Mouse (Mus musculus) kidney, embryonic 16.5 days (tissue): ENCODE measurements at regions not wholly inside any gene's neighbourhood (a gene's known extent, or its start where the extent isn't known, plus 50 kb on each side); places are given as distances from the start of the nearest gene placed in this dataset.

ENCODE experiments used
- ATAC-seq: fragments of 200-750 bp; cut with Nextera tagmentation; 2 replicates; pipeline ENCODE4 v1.8.0; 2017; ENCODE audit warnings: moderate TSS enrichment; ENCODE audit not compliant: low FRiP score, low TSS enrichment
- H3K27ac ChIP-seq: fragments of 300-500 bp; sonication (generic); 2 replicates; pipeline ENCODE4 v1.5.1; 2014; ENCODE audit warnings: low read length
- H3K27me3 ChIP-seq: fragments of 300-500 bp; sonication (generic); 2 replicates; pipeline ENCODE4 v1.6.1; 2014; ENCODE audit warnings: low read length, control low read depth, mixed read lengths; ENCODE audit not compliant: insufficient read depth
- H3K36me3 ChIP-seq: fragments of 300-500 bp; sonication (generic); 2 replicates; pipeline ENCODE4 v1.6.1; 2014; ENCODE audit warnings: low read length, control low read depth, mixed read lengths; ENCODE audit not compliant: insufficient read depth
- H3K4me1 ChIP-seq: fragments of 300-500 bp; sonication (generic); 2 replicates; pipeline ENCODE4 v1.6.1; 2014; ENCODE audit warnings: low read length, control low read depth, mixed read lengths; ENCODE audit not compliant: insufficient read depth
- H3K4me2 ChIP-seq: fragments of 300-500 bp; sonication (generic); replicated peaks from 2 replicates; pipeline ENCODE4 v1.6.1; 2014; ENCODE audit warnings: low read depth, low read length
- H3K4me3 ChIP-seq: fragments of 300-500 bp; sonication (generic); 2 replicates; pipeline ENCODE4 v1.5.1; 2014; ENCODE audit warnings: mild to moderate bottlenecking, low read length
- H3K9ac ChIP-seq: fragments of 300-500 bp; sonication (generic); replicated peaks from 2 replicates; pipeline ENCODE4 v1.6.1; 2014; ENCODE audit warnings: low read length
- H3K9me3 ChIP-seq: fragments of 300-500 bp; sonication (generic); 2 replicates; pipeline ENCODE4 v1.6.1; 2016; ENCODE audit warnings: low read length, control low read depth
- WGBS: fragments of 180-500 bp; shearing (Covaris S2); extraction: QIAGEN DNeasy Blood & Tissue Kit; methylation state at CpG from one replicate; pipeline ENCODE4 v1.1.7; 2014; 5-methylcytosine and 5-hydroxymethylcytosine counted together

DNA sequence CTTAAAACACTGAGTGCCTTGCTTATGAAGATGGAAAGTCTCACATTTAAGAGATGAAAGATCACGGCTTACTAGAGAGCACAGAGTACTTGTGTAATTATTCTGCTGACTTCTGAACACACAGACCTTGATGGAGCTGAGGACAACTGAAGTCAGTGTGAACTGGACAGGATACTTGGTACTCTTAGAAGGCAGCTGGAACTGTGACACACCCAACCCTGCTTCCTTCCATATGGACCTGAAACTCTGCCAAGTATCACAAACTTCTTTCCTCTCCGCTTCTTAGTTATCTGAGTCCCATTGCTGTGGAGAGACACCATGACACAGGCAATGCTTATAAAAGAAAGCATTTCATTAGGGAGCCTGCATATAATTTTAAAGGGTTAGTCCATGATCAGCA lies 365.3 kb downstream of the Cbln4 start:
- H3K27ac ChIP-seq: no peak overlapping the region
- H3K36me3 ChIP-seq: no peaks in the 10 kb centered on the region
- no peak overlapping the region for H3K4me3 ChIP-seq
- no peaks in the 10 kb centered on the region for H3K27me3 ChIP-seq
- 60% methylated on average over 2 of the region's 2 CpGs for WGBS
- no peak overlapping the region for H3K4me2 ChIP-seq
- no peak overlapping the region for H3K9ac ChIP-seq
- peaks cover 3% of the 10 kb centered on the region; the same call in 1 of the 2 replicates for H3K9me3 ChIP-seq
- ATAC-seq: no peak
- H3K4me1 ChIP-seq: peaks cover 7% of the 10 kb centered on the region; the same call in 1 of the 2 replicates

DNA sequence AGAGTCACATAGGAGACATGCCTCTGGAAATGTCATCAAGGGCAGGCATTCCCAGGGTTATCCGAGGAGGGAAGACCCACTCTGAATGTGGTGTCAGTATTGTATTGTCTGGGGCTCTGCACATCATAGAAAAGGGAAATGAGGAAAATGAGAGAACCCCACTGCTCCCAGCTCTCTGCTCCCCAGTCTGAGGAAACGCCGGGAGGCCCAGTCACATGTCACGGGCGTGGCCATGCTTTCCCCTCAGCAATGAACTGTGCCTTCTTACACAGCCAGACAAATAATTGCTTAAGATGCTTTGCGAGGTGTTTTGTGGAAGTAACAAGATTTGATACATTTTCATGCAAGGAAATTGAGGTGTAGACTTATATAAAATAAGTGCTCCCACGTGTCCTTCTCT lies 366.1 kb downstream of the Cbln4 start:
- Histone ChIP-seq H3K9me3 (peaks cover 3% of the 10 kb centered on the region; the same call in 1 of the 2 replicates), H3K9ac (no peak overlapping the region), H3K4me3 (no peak overlapping the region), H3K4me1 (peaks cover 7% of the 10 kb centered on the region; the same call in 1 of the 2 replicates), H3K27ac (no peak overlapping the region), H3K36me3 (no peaks in the 10 kb centered on the region), H3K4me2 (no peak overlapping the region), H3K27me3 (no peaks in the 10 kb centered on the region)
- WGBS: 82% methylated on average over 7 of the region's 7 CpGs
- ATAC-seq: no peak

DNA sequence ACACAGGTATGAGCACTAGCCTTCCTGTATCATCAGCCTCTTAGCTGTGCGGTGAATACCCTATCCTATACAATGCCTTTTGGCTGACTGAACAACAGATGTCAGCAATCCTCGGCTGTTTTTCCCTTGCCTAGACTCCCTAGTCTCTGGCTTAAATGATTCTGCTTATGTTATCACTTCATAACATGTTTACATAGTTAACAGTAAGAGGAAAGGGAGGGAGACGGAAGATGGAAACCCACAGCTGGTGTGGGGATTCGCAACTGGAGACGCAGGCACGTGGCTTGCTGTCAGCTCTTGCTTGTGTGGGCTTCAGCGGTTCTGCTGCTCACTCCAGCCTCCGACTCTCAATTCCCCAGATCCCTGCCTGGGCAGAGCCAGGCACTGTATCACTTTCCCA lies 367.2 kb downstream of the Cbln4 start:
- Histone ChIP-seq H3K27me3 (no peaks in the 10 kb centered on the region), H3K27ac (no peak overlapping the region), H3K4me3 (no peak overlapping the region), H3K9me3 (peaks cover 3% of the 10 kb centered on the region; the same call in 1 of the 2 replicates), H3K4me2 (no peak overlapping the region), H3K4me1 (peaks cover 7% of the 10 kb centered on the region; the same call in 1 of the 2 replicates), H3K9ac (no peak overlapping the region), H3K36me3 (no peaks in the 10 kb centered on the region)
- 40% methylated on average over 8 of the region's 8 CpGs for WGBS
- peak; percentile 51; the same call in 1 of the 2 replicates for ATAC-seq

- Histone ChIP-seq H3K4me1 (peaks cover 7% of the 10 kb centered on the region; the same call in 1 of the 2 replicates), H3K4me2 (no peak overlapping the region), H3K27me3 (no peaks in the 10 kb centered on the region), H3K4me3 (no peak overlapping the region), H3K9me3 (peaks cover 3% of the 10 kb centered on the region; the same call in 1 of the 2 replicates), H3K27ac (no peak overlapping the region), H3K36me3 (no peaks in the 10 kb centered on the region), H3K9ac (no peak overlapping the region)
- no peak for ATAC-seq
- WGBS: 65% methylated on average over 2 of the region's 2 CpGs
These were observed 367.9 kb downstream of the Cbln4 start for GRCm38 (mm10) chr2:171675411-171675810.

DNA sequence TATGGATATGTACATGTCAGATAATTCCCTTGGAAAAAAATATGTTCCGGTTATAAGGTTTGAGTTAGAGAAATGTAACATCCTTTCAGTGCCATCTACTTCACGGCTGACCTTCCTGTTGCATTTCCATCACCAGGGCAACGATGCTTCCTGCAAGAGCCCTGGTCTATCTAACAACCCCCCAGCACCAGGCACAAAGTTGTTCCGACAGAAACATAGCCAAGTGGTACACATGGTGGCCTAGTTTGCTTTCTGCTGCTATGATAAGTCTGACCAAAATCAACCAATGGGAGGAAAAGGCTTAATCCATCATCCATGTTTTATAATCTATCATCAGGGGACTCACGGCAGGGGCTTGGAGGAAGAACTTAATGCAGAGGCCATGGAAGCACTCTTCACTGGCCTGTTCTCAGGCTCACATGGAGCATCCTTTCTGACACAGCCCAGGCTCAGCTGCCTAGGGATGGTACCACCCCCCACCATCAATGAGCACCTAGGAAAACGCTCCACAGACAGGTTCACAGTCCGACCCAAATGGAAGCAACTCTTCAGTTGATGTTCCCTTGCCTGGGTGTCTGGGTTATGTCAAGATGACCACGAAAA lies 372.2 kb downstream of the Cbln4 start:
- H3K36me3 ChIP-seq: no peaks in the 10 kb centered on the region
- peaks cover 2% of the 10 kb centered on the region; the same call in 1 of the 2 replicates for H3K4me1 ChIP-seq
- H3K9ac ChIP-seq: no peak overlapping the region
- ATAC-seq: no peak
- no peak overlapping the region for H3K4me3 ChIP-seq
- no peak overlapping the region for H3K27ac ChIP-seq
- H3K9me3 ChIP-seq: peaks cover 3% of the 10 kb centered on the region; the same call in 1 of the 2 replicates
- no peak overlapping the region for H3K4me2 ChIP-seq
- 77% methylated on average over 8 of the region's 8 CpGs for WGBS
- no peaks in the 10 kb centered on the region for H3K27me3 ChIP-seq

- no peak for ATAC-seq
- 37% methylated on average over 4 of the region's 4 CpGs for WGBS
- Histone ChIP-seq H3K4me2 (no peak overlapping the region), H3K36me3 (no peaks in the 10 kb centered on the region), H3K4me1 (no peaks in the 10 kb centered on the region), H3K9me3 (peaks cover 3% of the 10 kb centered on the region; the same call in 1 of the 2 replicates), H3K4me3 (no peak overlapping the region), H3K9ac (no peak overlapping the region), H3K27me3 (no peaks in the 10 kb centered on the region), H3K27ac (no peak overlapping the region)
These were observed 374.2 kb downstream of the Cbln4 start for GRCm38 (mm10) chr2:171668791-171669645.

DNA sequence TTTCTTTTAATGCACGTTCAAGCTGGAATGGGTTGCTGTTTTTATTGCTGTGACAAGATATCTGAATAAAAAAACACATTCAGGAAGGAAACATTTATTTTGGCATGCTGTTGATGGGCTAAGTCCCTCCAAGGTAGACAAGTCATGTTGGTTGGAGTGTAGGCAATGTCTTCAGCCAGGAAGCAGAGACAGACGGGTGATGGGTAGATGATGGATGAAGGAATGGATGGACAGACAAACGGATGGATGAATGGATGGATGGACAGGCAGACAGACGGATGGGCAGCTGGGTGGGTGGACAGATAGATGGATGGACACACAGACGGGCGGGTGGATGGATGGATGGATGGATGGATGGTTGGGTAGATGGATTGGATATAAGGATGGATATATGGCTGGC lies 380.7 kb downstream of the Cbln4 start:
- Histone ChIP-seq H3K9ac (no peak overlapping the region), H3K27me3 (no peaks in the 10 kb centered on the region), H3K9me3 (no peaks in the 10 kb centered on the region), H3K27ac (no peak overlapping the region), H3K4me3 (no peak overlapping the region), H3K4me1 (peaks cover 6% of the 10 kb centered on the region; the same call in 1 of the 2 replicates), H3K4me2 (no peak overlapping the region), H3K36me3 (no peaks in the 10 kb centered on the region)
- 77% methylated on average over 6 of the region's 6 CpGs for WGBS
- no peak for ATAC-seq

DNA sequence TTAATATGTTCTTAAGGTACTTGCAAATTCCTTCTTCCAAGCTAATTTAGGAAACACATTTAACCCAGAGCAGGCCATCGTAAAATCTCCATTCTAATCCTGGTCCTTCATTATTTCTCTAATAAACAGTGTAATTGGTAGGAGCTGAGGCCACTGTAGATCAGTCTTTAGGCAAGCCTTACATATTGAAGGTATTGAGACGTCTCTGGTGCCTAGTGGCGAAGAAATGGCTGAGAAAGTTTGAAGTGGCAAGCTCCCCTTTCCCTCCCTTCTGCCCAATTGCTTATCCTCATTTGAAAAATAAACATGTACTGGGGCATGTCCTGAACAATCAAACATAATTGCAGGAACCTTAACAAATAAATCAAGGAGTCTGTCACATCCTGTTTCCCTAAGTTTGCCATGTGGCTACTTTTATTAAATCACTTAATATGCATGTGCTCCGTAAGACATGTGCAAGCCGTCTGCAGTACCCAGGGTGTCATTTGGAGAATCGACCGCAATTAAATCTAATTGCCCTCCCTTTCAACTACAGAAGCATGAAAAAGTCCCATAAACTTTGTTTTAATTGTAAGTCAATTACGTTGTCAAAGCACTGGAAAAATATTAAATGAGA lies 381.3 kb downstream of the Cbln4 start:
- Histone ChIP-seq H3K36me3 (no peaks in the 10 kb centered on the region), H3K9me3 (no peaks in the 10 kb centered on the region), H3K27ac (no peak overlapping the region), H3K27me3 (no peaks in the 10 kb centered on the region), H3K4me3 (no peak overlapping the region), H3K4me2 (no peak overlapping the region), H3K4me1 (peaks cover 6% of the 10 kb centered on the region; the same call in 1 of the 2 replicates), H3K9ac (no peak overlapping the region)
- ATAC-seq: no peak
- WGBS: 34% methylated on average over 8 of the region's 8 CpGs

DNA sequence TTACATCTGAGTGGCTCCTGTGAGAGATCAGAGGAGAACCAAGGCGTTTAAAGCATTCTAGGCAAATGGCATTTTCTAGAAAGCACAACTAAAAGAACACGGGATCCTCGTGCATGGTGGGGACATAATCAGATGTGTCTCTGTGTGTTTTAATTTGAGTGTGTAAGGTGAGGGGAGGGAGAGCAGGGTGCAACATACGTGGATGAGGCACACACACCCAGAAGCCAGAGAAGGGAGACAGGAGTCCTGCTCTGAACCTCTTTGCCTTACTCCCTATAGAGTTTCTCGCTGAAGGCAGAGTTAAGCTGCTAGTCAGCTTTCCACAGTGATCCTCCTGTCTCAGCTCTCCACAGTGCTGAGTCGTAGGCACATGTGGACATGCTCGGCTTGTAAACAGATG lies 386.1 kb downstream of the Cbln4 start:
- Histone ChIP-seq H3K4me1 (peaks cover 4% of the 10 kb centered on the region; the same call in 1 of the 2 replicates), H3K27me3 (no peaks in the 10 kb centered on the region), H3K4me2 (no peak overlapping the region), H3K9me3 (no peaks in the 10 kb centered on the region), H3K36me3 (no peaks in the 10 kb centered on the region), H3K9ac (no peak overlapping the region), H3K4me3 (no peak overlapping the region), H3K27ac (no peak overlapping the region)
- ATAC-seq: no peak
- 68% methylated on average over 7 of the region's 7 CpGs for WGBS
